Mouse (Mus musculus) heart, postnatal 0 days (tissue): Measurements from ENCODE around the gene Foxb1. TPM values are rescaled to one million over a fixed set of nuclear protein-coding genes. Genes with fewer than 3 reads are reported as not detected.
A peak's percentile ranks its signal among the peaks of the same experiment; 100 is the strongest.

ENCODE experiments used
- ATAC-seq: fragments of 200-750 bp; cut with Nextera tagmentation; 2 replicates; pipeline ENCODE4 v1.8.0; 2017; ENCODE audit warnings: low read depth, moderate number of reproducible peaks, moderate library complexity; ENCODE audit not compliant: insufficient read depth
- DNase-seq: peaks from one replicate; pipeline ENCODE4 v3.0.0-alpha.2; 2016; ENCODE audit warnings: low spot score
- H3K27ac ChIP-seq: fragments of 300-500 bp; sonication (generic); 2 replicates; pipeline ENCODE4 v1.5.1; 2014; ENCODE audit warnings: low read depth, mild to moderate bottlenecking
- H3K27me3 ChIP-seq: fragments of 300-500 bp; sonication (generic); 2 replicates; pipeline ENCODE4 v1.6.1; 2014; ENCODE audit warnings: low read length, mixed read lengths; ENCODE audit not compliant: control insufficient read depth, insufficient read depth
- H3K36me3 ChIP-seq: fragments of 300-500 bp; sonication (generic); replicated peaks from 2 replicates; pipeline ENCODE4 v1.6.1; 2014; ENCODE audit warnings: low read length, mixed read lengths; ENCODE audit not compliant: control insufficient read depth, insufficient read depth
- H3K4me1 ChIP-seq: fragments of 300-500 bp; sonication (generic); 2 replicates; pipeline ENCODE4 v1.6.1; 2014; ENCODE audit warnings: antibody characterized with exemption; ENCODE audit not compliant: control insufficient read depth, insufficient read depth
- H3K4me2 ChIP-seq: fragments of 300-500 bp; sonication (generic); 2 replicates; pipeline ENCODE4 v1.6.1; 2014; ENCODE audit warnings: low read depth, mild to moderate bottlenecking, low read length, moderate library complexity
- H3K4me3 ChIP-seq: fragments of 300-500 bp; sonication (generic); 2 replicates; pipeline ENCODE4 v1.5.1; 2014; ENCODE audit warnings: low read depth, low read length
- H3K9ac ChIP-seq: fragments of 300-500 bp; sonication (generic); replicated peaks from 2 replicates; pipeline ENCODE4 v1.6.1; 2014; ENCODE audit warnings: low read depth, low read length, mixed read lengths
- H3K9me3 ChIP-seq: fragments of 300-500 bp; sonication (generic); replicated peaks from 2 replicates; pipeline ENCODE4 v1.6.1; 2016; ENCODE audit warnings: low read length; ENCODE audit not compliant: control insufficient read depth
- CTCF ChIP-seq: IDR thresholded peaks from 2 replicates; pipeline ENCODE4 v1.5.1; 2016; ENCODE audit warnings: antibody characterized with exemption, control low read depth, low read depth
- EP300 ChIP-seq: IDR thresholded peaks from 2 replicates; pipeline ENCODE4 v1.6.1; 2016; ENCODE audit warnings: antibody characterized with exemption, low read depth
- WGBS: fragments of 180-500 bp; shearing (Covaris S2); extraction: QIAGEN DNeasy Blood & Tissue Kit; methylation state at CpG from one replicate; pipeline ENCODE4 v1.1.7; 2014; 5-methylcytosine and 5-hydroxymethylcytosine counted together
- polyA plus RNA-seq: library from polyadenylated mRNA; unstranded; fragments of >200 nt; fragmentation: Nextera tagmentation; extraction: Ambion mirVana; gene quantifications from 2 replicates; pipeline ENCODE4 v1.2.1, GENCODE M21; 2015
- total RNA-seq: library from RNA; depleted of rRNA; stranded (reverse); fragments of >200 nt; gene quantifications from 2 replicates; pipeline ENCODE4 v1.2.3, GENCODE M21; 2014; ENCODE audit warnings: low replicate concordance

The Foxb1 gene
- total and polyA plus RNA-seq, 2 experiments from 2014 or later = not detected

- DNase-seq = no peak
- H3K36me3 ChIP-seq = no peaks in the 10 kb centered on the region
- peak overlapping the region; percentile 28; the same call in 1 of the 2 replicates for H3K4me3 ChIP-seq
- ATAC-seq = no peak
- 1% methylated on average over 44 of the region's 44 CpGs for WGBS
- no peak overlapping the region for H3K9ac ChIP-seq
- TF ChIP-seq CTCF = no peak
- H3K4me2 ChIP-seq = peak overlapping the region; percentile 37; the same call in 1 of the 2 replicates
- no peaks in the 10 kb centered on the region for H3K4me1 ChIP-seq
- no peaks in the 10 kb centered on the region for H3K9me3 ChIP-seq
- H3K27ac ChIP-seq = no peak overlapping the region
- H3K27me3 ChIP-seq = peaks cover 100% of the 10 kb centered on the region
These were observed 969 bp downstream of the Foxb1 start for GRCm38 (mm10) chr9:69759721-69760221.

GRCm38 (mm10) chr9:69758946-69759615 is 1.7 kb downstream of the Foxb1 start:
- Histone ChIP-seq H3K27ac (no peak overlapping the region), H3K9ac (no peak overlapping the region), H3K9me3 (no peaks in the 10 kb centered on the region; the same call in 1 of the 2 replicates), H3K4me3 (peak overlapping the region; percentile 28), H3K36me3 (no peaks in the 10 kb centered on the region), H3K4me1 (no peaks in the 10 kb centered on the region), H3K4me2 (peak overlapping the region; percentile 37; the same call in 1 of the 2 replicates), H3K27me3 (peaks cover 100% of the 10 kb centered on the region)
- under 1% methylated on average over 42 of the region's 42 CpGs for WGBS
- no peak for TF ChIP-seq CTCF
- TF ChIP-seq EP300 = no peak
- no peak for ATAC-seq
- no peak for DNase-seq

GRCm38 (mm10) chr9:69758506-69758905 is 2.2 kb downstream of the Foxb1 start:
- TF ChIP-seq CTCF (no peak), EP300 (no peak)
- no peak overlapping the region for H3K27ac ChIP-seq
- no peaks in the 10 kb centered on the region; the same call in 1 of the 2 replicates for H3K9me3 ChIP-seq
- no peak overlapping the region for H3K9ac ChIP-seq
- H3K4me3 ChIP-seq = peak overlapping the region; percentile 28
- H3K4me1 ChIP-seq = no peaks in the 10 kb centered on the region
- no peaks in the 10 kb centered on the region for H3K36me3 ChIP-seq
- ATAC-seq (no peak), DNase-seq (no peak)
- H3K4me2 ChIP-seq = peak overlapping the region; percentile 37; the same call in 1 of the 2 replicates
- peaks cover 100% of the 10 kb centered on the region for H3K27me3 ChIP-seq
- WGBS = under 1% methylated on average over 17 of the region's 17 CpGs

- DNase-seq = no peak
- no peak for ATAC-seq
- WGBS = 7% methylated on average over 4 of the region's 4 CpGs
These were observed 3.5 kb downstream of the Foxb1 start for GRCm38 (mm10) chr9:69757254-69757653.

GRCm38 (mm10) chr9:69756456-69756855 is 4.3 kb downstream of the Foxb1 start:
- Histone ChIP-seq H3K4me2 (no peak overlapping the region), H3K9ac (no peak overlapping the region), H3K4me1 (no peaks in the 10 kb centered on the region), H3K36me3 (no peaks in the 10 kb centered on the region), H3K27me3 (peaks cover 94% of the 10 kb centered on the region), H3K27ac (no peak overlapping the region), H3K4me3 (no peak overlapping the region), H3K9me3 (no peaks in the 10 kb centered on the region; the same call in 1 of the 2 replicates)
- no peak for DNase-seq
- ATAC-seq = no peak
- TF ChIP-seq EP300 = no peak
- TF ChIP-seq CTCF = no peak
- 21% methylated on average over 3 of the region's 3 CpGs for WGBS

More at GRCm38 (mm10) chr9:69757254-69757653, 3.5 kb downstream of the Foxb1 start:
- H3K27ac ChIP-seq = no peak overlapping the region
- H3K4me3 ChIP-seq = no peak overlapping the region
- H3K36me3 ChIP-seq = no peaks in the 10 kb centered on the region
- no peak overlapping the region for H3K4me2 ChIP-seq
- TF ChIP-seq EP300 (no peak), CTCF (no peak)
- H3K9me3 ChIP-seq = no peaks in the 10 kb centered on the region; the same call in 1 of the 2 replicates
- no peaks in the 10 kb centered on the region for H3K4me1 ChIP-seq
- no peak overlapping the region for H3K9ac ChIP-seq
- H3K27me3 ChIP-seq = peaks cover 100% of the 10 kb centered on the region
